Mouse (Mus musculus): ENCODE data around the gene Armc7. TPM values are rescaled to one million over a fixed set of nuclear protein-coding genes. Genes with fewer than 3 reads are reported as not detected.
A peak's percentile ranks its signal among the peaks of the same experiment; 100 is the strongest.
"Not testable (repeated sequence)": the region's sequence is repeated elsewhere in the genome, so short reads cannot be mapped to it uniquely, and the experiment has no call there.

Gene Armc7
- total RNA-seq, 2 experiments from 2014 or later = 10.4 to 10.9 TPM

DNA sequence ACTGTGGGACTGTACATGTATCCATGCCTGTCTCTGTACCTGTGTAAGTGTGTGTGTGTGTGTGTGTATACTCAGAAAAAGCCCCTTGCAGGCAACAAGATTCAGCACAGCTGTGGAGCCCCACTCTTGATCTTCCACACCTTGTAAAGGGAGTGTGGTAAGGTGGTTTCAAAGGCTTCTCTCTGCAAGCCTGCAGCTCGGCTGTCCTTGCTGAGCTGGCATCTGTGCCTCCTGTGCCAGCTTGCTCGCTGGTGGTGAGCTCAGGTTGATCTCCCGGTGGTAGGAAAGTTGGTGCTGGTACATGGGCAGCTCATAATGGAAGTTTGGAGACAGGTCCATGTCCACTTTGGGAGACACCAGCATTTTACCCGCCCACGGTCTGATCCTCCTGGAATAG lies 13.6 kb upstream of the Armc7 start:
- no peak for DNase-seq (ENCODE audit: low spot score in 2 of 2)
- no peak for TF ChIP-seq CTCF (conservative IDR thresholded peaks at IDR 0.05)
- H3K4me3 ChIP-seq = no peak overlapping the region

DNA sequence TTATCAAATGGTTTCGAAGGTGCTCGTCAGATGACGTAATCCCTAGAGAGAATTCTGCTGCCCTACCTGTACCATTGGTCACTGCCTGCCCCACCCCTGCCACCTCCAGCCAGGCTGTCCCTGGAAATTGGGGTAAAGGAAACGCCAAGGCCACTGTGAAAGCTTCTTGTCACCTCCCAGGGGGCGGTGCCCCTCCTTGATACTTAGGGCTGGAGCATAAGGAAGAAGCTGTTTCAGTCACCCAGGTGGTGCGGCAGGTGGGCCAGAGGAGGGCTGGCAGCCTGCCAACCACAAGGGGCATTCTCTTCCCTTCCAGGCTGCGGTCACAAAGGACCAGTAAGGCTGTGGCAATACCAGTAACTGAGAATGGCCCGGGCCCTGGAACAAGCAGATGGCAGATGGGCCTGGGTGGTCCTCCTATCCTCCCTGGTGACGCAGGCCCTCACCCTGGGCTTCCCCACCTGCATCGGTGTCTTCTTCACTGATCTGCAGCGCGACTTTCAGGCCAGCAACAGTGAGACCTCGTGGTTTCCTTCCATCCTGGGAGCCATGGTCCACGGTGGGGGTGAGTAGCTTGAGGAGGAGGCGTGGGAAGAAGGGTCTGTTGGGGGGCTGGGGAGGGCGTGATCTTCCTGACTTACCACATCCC lies 13.1 kb upstream of the Armc7 start, which contains the start of gene Slc16a5:
Gene Slc16a5, plus strand, starts transcription at position 232 of the 649 bp plus-strand sequence.
- TF ChIP-seq CTCF (conservative IDR thresholded peaks at IDR 0.05) = no peak
- no peak for DNase-seq (ENCODE audit: low spot score in 2 of 2)
- H3K4me3 ChIP-seq = no peak within 1 kb of the TSS
- no peak within 1 kb of the TSS for H3K27ac ChIP-seq

More for the DNA sequence above, 13.6 kb upstream of the Armc7 start:
- no peak overlapping the region for H3K27ac ChIP-seq

GRCm38 (mm10) chr11:115463397-115463796 lies 12.1 kb upstream of the Armc7 start:
- DNase-seq (ENCODE audit: low spot score in 2 of 2) = no peak
- H3K4me3 ChIP-seq = no peak overlapping the region
- no peak for TF ChIP-seq CTCF (conservative IDR thresholded peaks at IDR 0.05)
- no peak overlapping the region for H3K27ac ChIP-seq

DNA sequence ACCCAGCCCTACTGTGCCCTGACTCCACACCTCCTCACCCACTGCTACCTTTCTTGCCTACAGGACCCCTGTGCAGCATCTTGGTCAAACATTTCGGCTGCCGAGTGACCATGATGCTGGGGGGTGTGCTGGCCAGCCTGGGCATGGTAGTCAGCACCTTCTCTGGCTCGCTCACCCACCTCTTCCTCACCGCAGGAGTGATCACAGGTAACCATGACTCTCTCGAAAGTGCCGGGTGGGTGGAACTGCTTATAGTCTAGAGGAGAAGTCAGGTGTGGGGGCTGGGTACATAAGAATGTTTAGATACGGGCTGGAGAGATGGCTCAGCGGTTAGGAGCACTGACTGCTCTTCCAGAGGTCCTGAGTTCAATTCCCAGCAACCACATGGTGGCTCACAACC lies 10.6 kb upstream of the Armc7 start:
- Histone ChIP-seq H3K4me3 (no peak overlapping the region), H3K27ac (no peak overlapping the region)
- no peak for TF ChIP-seq CTCF (conservative IDR thresholded peaks at IDR 0.05)
- DNase-seq (ENCODE audit: low spot score in 2 of 2) = no peak

DNA sequence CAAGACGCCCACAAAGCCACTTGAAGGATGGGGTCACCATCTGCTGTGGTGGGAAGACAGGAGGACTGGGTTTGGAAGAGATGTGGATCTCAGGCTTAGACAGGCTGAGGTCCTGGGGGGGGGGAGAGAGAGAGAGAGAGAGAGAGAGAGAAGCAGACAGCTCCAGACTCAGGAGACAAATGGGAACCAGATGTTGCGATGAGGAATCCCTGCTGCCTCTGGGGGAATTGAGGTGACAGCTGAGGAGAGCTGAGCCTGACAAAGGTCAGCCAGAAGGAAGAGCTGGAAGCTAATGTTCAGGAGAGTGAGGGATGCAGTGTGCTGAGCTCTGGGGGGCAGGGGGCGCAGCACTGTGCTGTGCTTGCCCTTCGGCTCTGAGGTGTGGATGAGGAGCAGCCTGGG lies 8.2 kb upstream of the Armc7 start:
- Histone ChIP-seq H3K27ac (no peak overlapping the region), H3K4me3 (no peak overlapping the region)
- TF ChIP-seq CTCF (conservative IDR thresholded peaks at IDR 0.05) = no peak
- DNase-seq (ENCODE audit: low spot score in 2 of 2) = no peak

DNA sequence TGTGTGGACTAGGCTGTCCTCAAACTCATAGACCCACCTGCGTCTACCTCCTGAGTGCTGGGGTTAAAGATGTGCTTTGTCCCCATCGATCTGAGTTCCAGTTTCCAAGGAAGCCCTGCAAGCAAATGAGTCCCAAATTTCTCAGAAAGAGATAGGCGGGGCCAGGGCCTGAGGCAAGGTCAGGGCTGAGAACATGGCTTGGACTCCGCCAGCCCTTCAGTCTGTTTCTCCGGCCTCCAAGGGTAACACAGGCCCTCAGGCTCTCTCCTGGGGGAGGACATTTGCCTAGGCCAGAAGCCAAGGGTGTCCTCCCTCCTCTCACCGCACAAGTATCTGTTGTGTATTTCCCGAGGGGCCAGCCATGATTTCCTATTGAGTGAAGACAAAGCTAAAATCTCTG lies 3.3 kb upstream of the Armc7 start:
- Histone ChIP-seq H3K27ac (no peak overlapping the region), H3K4me3 (no peak overlapping the region)
- no peak for DNase-seq (ENCODE audit: low spot score in 2 of 2)
- no peak for TF ChIP-seq CTCF (conservative IDR thresholded peaks at IDR 0.05)

- DNase-seq (ENCODE audit: low spot score in 2 of 2) = peak; percentile 93 to 97
- H3K27ac ChIP-seq = peak overlapping the region; percentile 96
- peak; percentile 100; the same call in 1 of the 2 replicates for TF ChIP-seq CTCF (conservative IDR thresholded peaks at IDR 0.05)
- peak overlapping the region; percentile 2; the same call in 1 of the 2 replicates for H3K4me3 ChIP-seq
Observed at GRCm38 (mm10) chr11:115473626-115474275, 1.7 kb upstream of the Armc7 start.

DNA sequence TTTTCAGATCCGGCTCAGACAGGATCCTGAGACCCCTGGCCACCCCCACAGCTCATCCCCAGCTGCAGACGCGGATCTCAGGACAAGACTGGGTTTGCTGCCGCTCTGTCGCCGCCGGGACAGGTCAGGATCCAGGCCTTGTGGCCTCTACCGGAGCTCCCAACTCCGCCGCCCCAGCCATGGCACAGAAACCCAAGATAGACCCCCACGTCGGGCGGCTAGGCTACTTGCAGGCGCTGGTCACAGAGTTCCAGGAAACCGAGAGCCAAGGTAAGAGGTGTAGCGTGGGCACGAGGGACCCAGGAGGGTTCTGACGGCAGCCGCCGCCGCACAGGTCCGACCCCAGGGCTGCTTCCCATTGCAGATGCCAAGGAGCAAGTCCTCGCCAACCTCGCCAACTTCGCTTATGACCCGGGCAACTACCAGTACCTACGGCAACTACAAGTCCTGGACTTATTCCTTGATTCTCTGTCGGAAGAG lies 331 bp downstream of the Armc7 start:
- Histone ChIP-seq H3K27ac (peak overlapping the region; percentile 96; the same call in 1 of the 2 replicates), H3K4me3 (peak overlapping the region; percentile 94)
- no peak for TF ChIP-seq CTCF (conservative IDR thresholded peaks at IDR 0.05)
- DNase-seq (ENCODE audit: low spot score in 2 of 2) = no peak

- H3K4me3 ChIP-seq = peak overlapping the region; percentile 94; the same call in 1 of the 2 replicates
- not testable (repeated sequence) for DNase-seq (ENCODE audit: low spot score in 2 of 2); H3K27ac ChIP-seq
Observed at GRCm38 (mm10) chr11:115476630-115477029, 1.2 kb downstream of the Armc7 start.

- H3K27ac ChIP-seq; DNase-seq (ENCODE audit: low spot score in 2 of 2); H3K4me3 ChIP-seq: not testable (repeated sequence)
Observed at GRCm38 (mm10) chr11:115477388-115477787, 1.9 kb downstream of the Armc7 start.

- Histone ChIP-seq H3K27ac (no peak overlapping the region), H3K4me3 (no peak overlapping the region)
- DNase-seq (ENCODE audit: low spot score in 2 of 2) = no peak
- no peak for TF ChIP-seq CTCF (conservative IDR thresholded peaks at IDR 0.05)
Observed at GRCm38 (mm10) chr11:115478296-115478938, 3.0 kb downstream of the Armc7 start.

- peak; percentile 58 to 83 for DNase-seq (ENCODE audit: low spot score in 2 of 2)
- TF ChIP-seq CTCF (conservative IDR thresholded peaks at IDR 0.05) = no peak
- Histone ChIP-seq H3K27ac (peak overlapping the region; percentile 82), H3K4me3 (no peak overlapping the region)
Observed at GRCm38 (mm10) chr11:115481553-115482259, 6.2 kb downstream of the Armc7 start.

GRCm38 (mm10) chr11:115483278-115483677 lies 7.8 kb downstream of the Armc7 start:
- Histone ChIP-seq H3K27ac (peak overlapping the region; percentile 82), H3K4me3 (no peak overlapping the region)
- TF ChIP-seq CTCF (conservative IDR thresholded peaks at IDR 0.05) = no peak
- no peak for DNase-seq (ENCODE audit: low spot score in 2 of 2)
